Mouse (Mus musculus) megakaryocyte, adult 5-6 weeks (primary cell): ENCODE data around the gene Capn10. TPM values are rescaled to one million over a fixed set of nuclear protein-coding genes. Genes with fewer than 3 reads are reported as not detected.

Experiments
- ATAC-seq: 2 replicates; pipeline ENCODE4 v1.8.0; 2016; ENCODE audit warnings: mild to moderate bottlenecking, inconsistent platforms; ENCODE audit not compliant: poor library complexity, severe bottlenecking
- total RNA-seq, 2 experiments: library from RNA; stranded (forward) in 1 of 2; stranded (reverse) in 1 of 2; fragments of 153-499, 151-499 nt in 1 of 2; fragments of 221-1000, 200-1000 nt in 1 of 2; gene quantifications; 2 replicates each; pipeline versions ENCODE4 v1.2.3 to v1.2.4; 2015 to 2017

The Capn10 gene
- total RNA-seq, 2 experiments from 2014 or later: 5.2 to 6.4 TPM

GRCm38 (mm10) chr1:92971879-92972795 is 38.0 kb downstream of the Capn10 start:
- ATAC-seq: peak; percentile 84

- peak; percentile 81 for ATAC-seq
Measured at GRCm38 (mm10) chr1:92972854-92973253, 38.7 kb downstream of the Capn10 start.

GRCm38 (mm10) chr1:92976141-92976566 is 42.0 kb downstream of the Capn10 start:
- ATAC-seq: no peak

- ATAC-seq: peak; percentile 63
Measured at GRCm38 (mm10) chr1:92978645-92979044, 44.5 kb downstream of the Capn10 start.

- ATAC-seq: no peak
Measured at GRCm38 (mm10) chr1:92979073-92979602, 45.0 kb downstream of the Capn10 start.

- ATAC-seq: peak; percentile 37; the same call in 1 of the 2 replicates
Measured at GRCm38 (mm10) chr1:92981056-92981845, 47.1 kb downstream of the Capn10 start.

- ATAC-seq: no peak
Measured at GRCm38 (mm10) chr1:92982931-92983605, 48.9 kb downstream of the Capn10 start.

- no peak for ATAC-seq
Measured at GRCm38 (mm10) chr1:92984999-92985398, 50.8 kb downstream of the Capn10 start.

GRCm38 (mm10) chr1:92988894-92989293 is 54.7 kb downstream of the Capn10 start:
- ATAC-seq: no peak

GRCm38 (mm10) chr1:92989891-92990290 is 55.7 kb downstream of the Capn10 start:
- no peak for ATAC-seq

- peak; percentile 80 for ATAC-seq
Measured at GRCm38 (mm10) chr1:92992214-92992855, 58.2 kb downstream of the Capn10 start.

GRCm38 (mm10) chr1:92992880-92993279 is 58.7 kb downstream of the Capn10 start:
- no peak for ATAC-seq

Other genes starting within 250 kb of the Capn10 start
- gene Gpc1, start 102.7 kb upstream of the Capn10 start, total RNA-seq (2015): 13.7 and 17.2 TPM in 2 replicates
- gene Gpc1, start 102.7 kb upstream of the Capn10 start, total RNA-seq (2017): 19.9 and 20.4 TPM in 2 replicates
- 0.20 TPM in 1 of 2 replicates, not detected in the other for gene Ankmy1, start 31.5 kb upstream of the Capn10 start, total RNA-seq (2015)
- not detected in 2 replicates for gene Ankmy1, start 31.5 kb upstream of the Capn10 start, total RNA-seq (2017)
- 8.2 and 8.9 TPM in 2 replicates for gene Dusp28, start 27.4 kb upstream of the Capn10 start, total RNA-seq (2015)
- 2.0 and 2.4 TPM in 2 replicates for gene Dusp28, start 27.4 kb upstream of the Capn10 start, total RNA-seq (2017)
- 29.3 and 30.1 TPM in 2 replicates for gene Rnpepl1, start 23.6 kb upstream of the Capn10 start, total RNA-seq (2015)
- gene Rnpepl1, start 23.6 kb upstream of the Capn10 start, total RNA-seq (2017): 20.4 and 23.6 TPM in 2 replicates
- gene Gpr35, start 16.5 kb downstream of the Capn10 start, total RNA-seq (2015): 69.5 and 72.6 TPM in 2 replicates
- gene Gpr35, start 16.5 kb downstream of the Capn10 start, total RNA-seq (2017): 46.4 and 47.2 TPM in 2 replicates
- gene Aqp12, start 72.0 kb downstream of the Capn10 start, total RNA-seq (2015): not detected in 2 replicates
- gene Aqp12, start 72.0 kb downstream of the Capn10 start, total RNA-seq (2017): not detected in 2 replicates
- not detected in 2 replicates for gene Kif1a, start 167.6 kb downstream of the Capn10 start, total RNA-seq (2015)
- gene Kif1a, start 167.6 kb downstream of the Capn10 start, total RNA-seq (2017): not detected in 2 replicates
- not detected in 2 replicates for gene Agxt, start 200.9 kb downstream of the Capn10 start, total RNA-seq (2015)
- gene Agxt, start 200.9 kb downstream of the Capn10 start, total RNA-seq (2017): not detected in 2 replicates
- not detected in 2 replicates for gene 2310007B03Rik, start 226.6 kb downstream of the Capn10 start, total RNA-seq (2015)
- gene 2310007B03Rik, start 226.6 kb downstream of the Capn10 start, total RNA-seq (2017): not detected in 2 replicates
- gene Crocc2, start 234.3 kb downstream of the Capn10 start, total RNA-seq (2015): not detected in 2 replicates
- not detected in 2 replicates for gene Crocc2, start 234.3 kb downstream of the Capn10 start, total RNA-seq (2017)